Mouse (Mus musculus) T-cell, adult 2 months (primary cell): ENCODE data around the gene Vmn2r27.

Source experiments
- DNase-seq: peaks from one replicate; pipeline ENCODE4 v3.0.0; 2022; ENCODE audit warnings: low spot score

The Vmn2r27 gene

GRCm38 (mm10) chr6:124231756-124232155 is at the start of gene Vmn2r27:
TSS of gene Vmn2r27 (minus strand) at chr6:124231856.
- DNase-seq: no peak

DNA sequence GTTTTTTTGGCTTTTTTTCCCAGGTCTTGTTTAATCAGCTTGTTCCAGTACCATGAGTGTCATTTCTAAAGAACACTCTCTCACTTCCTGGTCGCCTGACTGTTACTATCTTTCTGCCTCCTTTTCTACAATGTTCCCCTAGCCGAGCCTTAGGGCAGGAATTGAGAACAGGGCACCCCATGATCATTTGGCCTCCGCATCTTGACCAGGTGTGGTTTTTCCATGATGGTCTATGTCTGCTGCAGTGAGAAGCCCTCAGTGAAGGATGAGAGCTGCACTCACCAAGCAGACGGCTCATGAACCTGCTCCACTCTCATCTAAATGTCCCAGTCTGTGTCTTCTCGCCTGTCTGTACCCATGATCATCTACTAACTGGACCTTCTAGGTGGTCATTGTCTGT is 46.6 kb upstream of the Vmn2r27 start:
- no peak for DNase-seq

GRCm38 (mm10) chr6:124277641-124278040 is 46.0 kb upstream of the Vmn2r27 start:
- DNase-seq: no peak

DNA sequence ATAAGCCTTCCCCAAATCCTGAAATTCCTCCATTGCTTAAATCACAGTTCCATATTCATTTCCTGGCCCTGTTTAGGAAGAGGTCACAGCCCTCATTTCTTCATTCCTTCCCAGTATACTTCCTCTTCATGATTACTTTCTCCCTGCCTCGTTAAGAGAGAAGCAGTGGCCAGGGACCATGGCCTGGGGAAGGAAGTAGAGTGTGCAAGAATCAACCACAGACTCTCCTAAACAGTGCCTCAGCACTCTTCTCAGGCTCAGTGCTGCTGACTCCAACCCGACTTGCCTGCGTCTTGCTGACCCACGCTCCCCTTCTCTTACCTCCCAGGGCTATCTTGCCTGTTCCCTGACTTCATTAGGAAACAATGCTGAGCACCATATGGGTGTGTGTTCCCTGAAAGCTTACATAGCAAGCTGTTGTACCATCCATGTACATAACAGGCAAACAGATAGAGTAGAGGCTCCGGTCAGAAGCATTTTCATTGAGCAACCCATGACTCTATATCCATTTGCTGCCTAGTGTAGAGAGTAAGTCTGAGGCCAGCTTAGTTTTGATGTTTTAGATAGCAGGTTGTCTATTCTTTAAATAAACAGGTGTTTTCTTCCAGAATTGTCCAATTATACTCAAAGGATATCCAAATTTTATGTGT is 41.7 kb upstream of the Vmn2r27 start:
- no peak for DNase-seq

GRCm38 (mm10) chr6:124262696-124263095 is 31.0 kb upstream of the Vmn2r27 start:
- peak; percentile 70 for DNase-seq

DNA sequence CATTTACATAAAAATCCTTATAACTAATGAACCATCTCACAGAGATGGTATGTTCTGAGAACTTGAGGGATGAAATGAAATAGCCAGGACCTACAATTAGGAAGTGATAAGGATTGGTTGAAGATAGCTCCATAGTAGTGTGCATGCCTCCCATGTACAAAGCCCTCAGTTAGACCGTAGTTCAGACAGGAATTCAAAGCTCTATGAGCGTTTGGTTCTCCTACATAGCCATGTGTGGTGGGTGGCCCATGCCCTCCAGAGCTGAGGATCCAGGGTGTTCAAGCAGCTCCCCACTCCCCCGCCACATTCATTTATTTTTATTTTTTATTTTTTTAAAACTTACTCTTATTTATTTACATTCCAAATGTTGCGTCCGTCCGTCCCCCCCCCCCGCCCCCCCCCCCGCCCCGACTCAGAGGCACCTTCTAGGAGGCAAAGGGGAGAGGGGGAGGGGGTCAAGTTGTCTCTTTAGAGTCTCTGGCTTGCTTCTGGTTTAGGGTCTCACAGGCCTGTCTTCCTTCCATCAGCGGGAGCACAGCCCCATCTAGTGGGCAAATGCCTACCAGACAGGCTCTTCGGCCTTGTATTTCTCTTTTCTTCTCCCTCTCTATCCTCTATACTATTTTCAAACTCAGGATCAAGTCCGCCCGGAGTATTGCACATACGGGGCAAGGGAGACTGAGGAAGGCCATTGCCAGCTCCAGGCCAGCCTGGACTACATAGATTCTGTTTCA is 28.7 kb upstream of the Vmn2r27 start:
- peak; percentile 62 for DNase-seq

- DNase-seq: no peak
Observed at GRCm38 (mm10) chr6:124255721-124256470, 24.2 kb upstream of the Vmn2r27 start.

GRCm38 (mm10) chr6:124202116-124202515 is 29.5 kb downstream of the Vmn2r27 start:
- no peak for DNase-seq

- DNase-seq: no peak
Observed at GRCm38 (mm10) chr6:124168499-124169257, 63.0 kb downstream of the Vmn2r27 start.

- no peak for DNase-seq
Observed at GRCm38 (mm10) chr6:124166596-124166995, 65.1 kb downstream of the Vmn2r27 start.

DNA sequence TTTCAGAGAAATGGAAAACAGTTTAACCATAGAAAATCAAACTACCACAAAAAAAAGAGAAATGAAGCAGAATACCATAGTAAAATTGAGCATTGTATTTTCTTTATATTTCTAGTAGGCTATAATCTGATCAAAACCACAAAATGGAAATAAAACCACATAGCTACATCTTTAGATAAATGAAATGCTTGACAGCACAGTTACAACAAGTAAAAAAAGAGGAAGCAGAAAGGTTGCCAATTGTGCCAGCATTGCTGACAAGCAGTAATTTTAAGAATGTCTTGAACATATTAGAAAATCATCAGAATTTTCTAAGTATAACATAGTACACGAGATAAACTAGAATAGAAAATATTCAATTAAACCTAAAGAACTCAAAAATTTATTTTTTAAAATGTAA is 81.8 kb downstream of the Vmn2r27 start:
- DNase-seq: no peak
